Mouse (Mus musculus): Measurements from ENCODE around the gene Abhd16a. TPM values are rescaled to one million over a fixed set of nuclear protein-coding genes. Genes with fewer than 3 reads are reported as not detected.

The Abhd16a gene
- polyA plus RNA-seq, 1 experiment: 64.7 TPM

DNA sequence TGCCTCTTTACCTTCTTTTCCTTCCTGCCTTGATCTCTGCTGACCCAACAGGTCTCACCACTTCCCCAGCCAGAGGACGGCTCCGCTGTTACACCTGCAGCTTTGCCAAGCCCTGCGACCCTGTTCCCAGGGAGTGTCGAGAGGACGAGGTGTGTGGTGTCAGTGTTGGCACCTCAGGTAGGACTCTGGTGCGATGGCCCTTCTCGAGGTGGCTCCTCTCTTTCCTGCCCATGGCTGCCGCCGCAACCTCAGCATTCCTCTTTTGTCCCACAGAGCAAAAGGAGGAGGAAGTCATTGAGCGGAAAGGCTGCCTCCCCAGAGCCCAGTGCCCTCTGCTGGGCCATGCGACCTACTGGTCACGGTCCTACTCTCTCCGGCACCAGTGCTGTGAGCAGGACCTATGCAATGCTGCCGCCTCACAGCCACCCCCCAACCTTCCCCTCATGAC, 11.3 kb upstream of the Abhd16a start, which contains the start of gene Ly6g6d:
TSS of gene Ly6g6d (minus strand) at position 280 of the 448 bp plus-strand sequence.
- Histone ChIP-seq H3K4me3 (no peak within 1 kb of the TSS), H3K79me2 (ENCODE audit: control insufficient read depth, insufficient read depth) (no peaks in the 10 kb centered on the region), H3K4me2 (ENCODE audit: low read depth) (no peak within 1 kb of the TSS), H3ac (ENCODE audit: control insufficient read depth, insufficient read length) (no peak within 1 kb of the TSS), H3K36me3 (ENCODE audit: control insufficient read depth, insufficient read depth) (no peaks in the 10 kb centered on the region), H3K27me3 (ENCODE audit: control insufficient read depth, insufficient read depth, insufficient read length) (peaks cover 11% of the 10 kb centered on the region)
- no peak for TF ChIP-seq MYOD1 (IDR thresholded peaks at IDR 0.05; ENCODE audit: control insufficient read depth in 1 of 3, insufficient read length in 2 of 3, low read depth in 2 of 3)

GRCm38 (mm10) chr17:35079778-35080177, 9.3 kb upstream of the Abhd16a start:
- H3K36me3 ChIP-seq (ENCODE audit: control insufficient read depth, insufficient read depth): no peaks in the 10 kb centered on the region
- H3K4me2 ChIP-seq (ENCODE audit: low read depth): no peak overlapping the region
- TF ChIP-seq SRF (IDR thresholded peaks at IDR 0.05; ENCODE audit: control insufficient read depth, insufficient read length, low read depth): no peak
- no peak for TF ChIP-seq MYOG (IDR thresholded peaks at IDR 0.05; ENCODE audit: control insufficient read depth in 1 of 3, insufficient read depth in 1 of 3, insufficient read length in 2 of 3, low read depth in 2 of 3)
- TF ChIP-seq USF1 (IDR thresholded peaks at IDR 0.05; ENCODE audit: low read depth): no peak
- no peak for TF ChIP-seq CEBPB (IDR thresholded peaks at IDR 0.05; ENCODE audit: insufficient read depth, poor library complexity, severe bottlenecking)
- TF ChIP-seq POLR2AphosphoS2 (IDR thresholded peaks at IDR 0.05; ENCODE audit: insufficient read length, low read depth): no peak
- no peak for TF ChIP-seq TCF3 (IDR thresholded peaks at IDR 0.05; ENCODE audit: insufficient read length, low read depth)
- TF ChIP-seq MAX (IDR thresholded peaks at IDR 0.05; ENCODE audit: low read depth): no peak
- TF ChIP-seq POLR2A (IDR thresholded peaks at IDR 0.05; ENCODE audit: insufficient read length, low read depth): no peak
- TF ChIP-seq REST (IDR thresholded peaks at IDR 0.05; ENCODE audit: insufficient read depth, insufficient read length): no peak
- no peak for TF ChIP-seq TCF12 (IDR thresholded peaks at IDR 0.05; ENCODE audit: insufficient read depth, poor library complexity, severe bottlenecking)
- no peak for TF ChIP-seq E2F4 (IDR thresholded peaks at IDR 0.05; ENCODE audit: insufficient read depth)
- TF ChIP-seq MYOD1 (IDR thresholded peaks at IDR 0.05; ENCODE audit: control insufficient read depth in 1 of 3, insufficient read length in 2 of 3, low read depth in 2 of 3): no peak
- H3K79me2 ChIP-seq (ENCODE audit: control insufficient read depth, insufficient read depth): no peaks in the 10 kb centered on the region
- H3K27me3 ChIP-seq (ENCODE audit: control insufficient read depth, insufficient read depth, insufficient read length): peaks cover 20% of the 10 kb centered on the region
- no peak overlapping the region for H3ac ChIP-seq (ENCODE audit: control insufficient read depth, insufficient read length)
- no peak overlapping the region for H3K4me3 ChIP-seq

DNA sequence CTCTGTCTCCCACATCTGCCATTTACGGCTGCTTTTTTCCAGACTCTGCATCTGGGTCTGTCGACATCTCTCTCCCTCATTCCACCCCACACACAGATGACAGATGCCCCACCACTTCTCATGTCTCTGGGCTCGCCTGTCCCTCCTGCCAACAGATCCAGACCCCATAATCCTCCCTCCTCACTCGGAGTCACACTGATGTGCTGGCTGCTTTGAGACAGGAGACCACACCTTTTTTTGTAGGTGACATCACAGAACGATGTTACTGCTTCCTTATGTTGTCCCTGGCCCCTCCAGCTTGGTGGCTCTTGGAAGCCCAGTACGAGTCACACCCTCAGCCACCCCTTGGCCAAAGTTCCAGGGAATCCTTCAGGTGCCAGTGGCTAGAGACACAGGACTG, 8.8 kb upstream of the Abhd16a start:
- Histone ChIP-seq H3K4me3 (no peak overlapping the region), H3K4me2 (ENCODE audit: low read depth) (no peak overlapping the region), H3ac (ENCODE audit: control insufficient read depth, insufficient read length) (no peak overlapping the region), H3K79me2 (ENCODE audit: control insufficient read depth, insufficient read depth) (no peaks in the 10 kb centered on the region), H3K27me3 (ENCODE audit: control insufficient read depth, insufficient read depth, insufficient read length) (peaks cover 20% of the 10 kb centered on the region), H3K36me3 (ENCODE audit: control insufficient read depth, insufficient read depth) (no peaks in the 10 kb centered on the region)
- TF ChIP-seq E2F4 (IDR thresholded peaks at IDR 0.05; ENCODE audit: insufficient read depth): no peak
- TF ChIP-seq MYOD1 (IDR thresholded peaks at IDR 0.05; ENCODE audit: control insufficient read depth in 1 of 3, insufficient read length in 2 of 3, low read depth in 2 of 3): no peak
- no peak for TF ChIP-seq CEBPB (IDR thresholded peaks at IDR 0.05; ENCODE audit: insufficient read depth, poor library complexity, severe bottlenecking)
- TF ChIP-seq TCF12 (IDR thresholded peaks at IDR 0.05; ENCODE audit: insufficient read depth, poor library complexity, severe bottlenecking): no peak
- no peak for TF ChIP-seq MAX (IDR thresholded peaks at IDR 0.05; ENCODE audit: low read depth)
- no peak for TF ChIP-seq MYOG (IDR thresholded peaks at IDR 0.05; ENCODE audit: control insufficient read depth in 1 of 3, insufficient read depth in 1 of 3, insufficient read length in 2 of 3, low read depth in 2 of 3)
- TF ChIP-seq POLR2AphosphoS2 (IDR thresholded peaks at IDR 0.05; ENCODE audit: insufficient read length, low read depth): no peak
- TF ChIP-seq TCF3 (IDR thresholded peaks at IDR 0.05; ENCODE audit: insufficient read length, low read depth): no peak
- no peak for TF ChIP-seq POLR2A (IDR thresholded peaks at IDR 0.05; ENCODE audit: insufficient read length, low read depth)
- TF ChIP-seq USF1 (IDR thresholded peaks at IDR 0.05; ENCODE audit: low read depth): no peak
- no peak for TF ChIP-seq REST (IDR thresholded peaks at IDR 0.05; ENCODE audit: insufficient read depth, insufficient read length)
- TF ChIP-seq SRF (IDR thresholded peaks at IDR 0.05; ENCODE audit: control insufficient read depth, insufficient read length, low read depth): no peak

- TF ChIP-seq POLR2A (IDR thresholded peaks at IDR 0.05; ENCODE audit: insufficient read length, low read depth): no peak
- TF ChIP-seq E2F4 (IDR thresholded peaks at IDR 0.05; ENCODE audit: insufficient read depth): no peak
- no peak for TF ChIP-seq USF1 (IDR thresholded peaks at IDR 0.05; ENCODE audit: low read depth)
- TF ChIP-seq MYOG (IDR thresholded peaks at IDR 0.05; ENCODE audit: control insufficient read depth in 1 of 3, insufficient read depth in 1 of 3, insufficient read length in 2 of 3, low read depth in 2 of 3): no peak
- TF ChIP-seq POLR2AphosphoS2 (IDR thresholded peaks at IDR 0.05; ENCODE audit: insufficient read length, low read depth): no peak
- no peak for TF ChIP-seq TCF3 (IDR thresholded peaks at IDR 0.05; ENCODE audit: insufficient read length, low read depth)
- TF ChIP-seq SRF (IDR thresholded peaks at IDR 0.05; ENCODE audit: control insufficient read depth, insufficient read length, low read depth): no peak
- no peak for TF ChIP-seq MYOD1 (IDR thresholded peaks at IDR 0.05; ENCODE audit: control insufficient read depth in 1 of 3, insufficient read length in 2 of 3, low read depth in 2 of 3)
- no peak for TF ChIP-seq TCF12 (IDR thresholded peaks at IDR 0.05; ENCODE audit: insufficient read depth, poor library complexity, severe bottlenecking)
- no peak for TF ChIP-seq REST (IDR thresholded peaks at IDR 0.05; ENCODE audit: insufficient read depth, insufficient read length)
- no peak for TF ChIP-seq MAX (IDR thresholded peaks at IDR 0.05; ENCODE audit: low read depth)
- no peak for TF ChIP-seq CEBPB (IDR thresholded peaks at IDR 0.05; ENCODE audit: insufficient read depth, poor library complexity, severe bottlenecking)
- Histone ChIP-seq H3ac (ENCODE audit: control insufficient read depth, insufficient read length) (no peak overlapping the region), H3K36me3 (ENCODE audit: control insufficient read depth, insufficient read depth) (no peaks in the 10 kb centered on the region), H3K4me2 (ENCODE audit: low read depth) (no peak overlapping the region), H3K79me2 (ENCODE audit: control insufficient read depth, insufficient read depth) (no peaks in the 10 kb centered on the region), H3K27me3 (ENCODE audit: control insufficient read depth, insufficient read depth, insufficient read length) (peaks cover 20% of the 10 kb centered on the region), H3K4me3 (no peak overlapping the region)
These were observed 8.4 kb upstream of the Abhd16a start for GRCm38 (mm10) chr17:35080710-35081109.
